Mouse (Mus musculus): ENCODE data around the gene Olfr651.
A peak's percentile ranks its signal among the peaks of the same experiment; 100 is the strongest.
"Not testable (repeated sequence)": the region's sequence is repeated elsewhere in the genome, so short reads cannot be mapped to it uniquely, and the experiment has no call there.

Olfr651 gene

DNA sequence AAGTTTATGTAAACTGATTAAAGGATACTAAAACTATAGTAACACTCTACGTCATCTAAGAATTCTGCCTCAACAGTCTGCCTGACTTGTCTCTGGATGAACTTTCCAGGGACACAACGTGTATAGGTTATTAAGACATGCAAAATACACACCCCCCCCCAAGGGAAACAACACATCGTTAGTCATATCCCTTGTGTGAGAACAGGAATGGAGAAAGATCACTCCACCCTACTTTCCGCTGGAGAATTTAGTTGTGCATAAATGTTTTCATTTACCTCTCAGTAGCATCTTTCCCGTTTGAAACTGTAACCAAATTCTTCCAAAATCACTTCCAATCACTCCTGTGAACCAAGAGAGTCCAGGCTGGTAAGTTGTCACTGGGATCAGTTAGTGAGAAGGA lies at the start of gene Olfr651:
Gene Olfr651 (plus strand): TSS at position 301 of the 400 bp plus-strand sequence.
- DNase-seq = no peak

DNA sequence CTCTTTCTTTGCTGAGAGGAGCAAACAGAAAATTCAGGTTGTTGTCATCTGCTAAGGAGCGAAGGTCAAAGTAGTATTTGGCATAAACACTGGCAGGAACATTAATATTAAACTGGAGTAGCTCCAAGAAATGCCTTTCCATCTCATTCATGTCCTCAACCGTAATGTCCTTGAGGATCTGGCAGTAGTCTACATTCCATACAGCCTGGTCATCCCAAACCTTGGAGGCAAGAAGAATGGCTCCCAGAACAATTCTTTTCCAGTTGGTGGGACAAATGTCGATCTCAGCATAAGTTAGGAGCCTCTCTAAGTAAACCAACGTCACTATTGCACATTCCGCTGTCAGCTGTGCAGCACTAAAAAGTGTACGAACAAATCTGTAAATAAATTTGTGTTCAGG lies 48.7 kb upstream of the Olfr651 start:
- not testable (repeated sequence) for DNase-seq

DNA sequence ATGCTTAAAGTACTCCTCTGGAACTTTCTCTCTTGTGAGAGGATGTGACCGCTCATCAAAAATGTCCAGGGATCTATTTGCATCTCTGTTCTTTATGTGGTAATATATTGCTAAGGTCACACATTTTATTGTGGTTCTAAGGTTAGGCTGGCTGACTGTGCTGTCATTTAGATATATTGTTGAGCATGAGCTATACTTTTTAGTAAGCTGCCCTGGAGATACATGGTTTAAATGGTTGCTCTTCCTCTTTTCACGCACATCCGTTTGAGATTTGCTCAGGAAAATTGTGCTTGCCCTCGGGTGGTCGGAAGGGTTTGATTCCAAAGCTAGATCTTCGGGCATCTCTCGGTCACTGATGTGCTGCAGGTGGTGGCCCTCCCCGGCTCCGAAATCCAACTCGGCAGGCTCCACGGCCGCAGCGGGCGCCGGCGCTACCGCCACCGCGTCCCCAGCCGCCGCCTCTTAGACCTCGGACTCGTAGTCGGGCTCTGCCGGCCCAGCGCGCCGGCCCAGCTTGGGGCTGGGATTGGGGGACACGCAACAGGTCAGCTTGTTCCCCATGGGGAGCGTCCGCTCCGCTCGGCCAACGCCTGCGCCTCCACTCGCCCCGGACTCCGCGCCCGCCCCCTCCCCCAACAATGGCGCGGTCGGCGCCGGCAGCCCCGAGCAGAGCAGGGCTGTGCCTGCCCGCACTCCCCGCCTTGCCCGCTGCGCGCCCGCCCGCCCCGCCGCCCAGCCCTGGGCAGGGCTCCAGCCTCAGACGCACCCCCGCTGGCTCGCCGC lies 48.2 kb upstream of the Olfr651 start:
- DNase-seq = peak; percentile 13 to 15

DNA sequence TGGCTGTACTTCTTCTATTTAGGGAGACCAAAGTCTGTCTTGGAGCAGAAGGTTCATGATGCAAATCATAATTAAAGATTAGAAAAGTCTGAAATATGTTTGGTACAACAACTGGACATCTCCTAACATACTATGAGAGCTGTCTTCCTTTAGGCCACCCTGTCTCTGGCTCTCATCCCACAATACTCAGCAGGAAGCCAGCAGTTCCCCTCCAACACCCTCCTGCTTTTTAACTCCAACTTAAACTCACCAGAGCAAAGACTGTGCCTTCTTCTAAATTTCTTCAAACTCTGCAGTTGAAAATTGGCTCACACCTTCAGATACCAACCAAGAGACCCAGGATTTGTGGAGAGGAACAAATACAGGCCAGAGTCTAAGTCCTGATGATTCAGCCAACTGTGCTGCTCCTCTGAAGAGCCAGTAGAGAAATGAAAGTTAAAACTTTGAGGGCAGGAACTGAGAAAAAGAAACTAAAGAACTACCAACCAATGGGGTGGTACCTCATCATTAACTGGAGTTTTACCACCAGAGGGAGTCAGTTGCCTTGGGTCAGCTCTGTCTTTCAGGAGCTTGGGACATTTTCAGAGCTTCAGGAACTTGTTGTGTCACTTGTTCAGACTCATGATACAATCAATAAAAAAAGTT lies 42.4 kb upstream of the Olfr651 start, which contains the start of gene Trim30d:
Gene Trim30d (minus strand): TSS at position 429 of the 645 bp plus-strand sequence.
- not testable (repeated sequence) for DNase-seq

DNA sequence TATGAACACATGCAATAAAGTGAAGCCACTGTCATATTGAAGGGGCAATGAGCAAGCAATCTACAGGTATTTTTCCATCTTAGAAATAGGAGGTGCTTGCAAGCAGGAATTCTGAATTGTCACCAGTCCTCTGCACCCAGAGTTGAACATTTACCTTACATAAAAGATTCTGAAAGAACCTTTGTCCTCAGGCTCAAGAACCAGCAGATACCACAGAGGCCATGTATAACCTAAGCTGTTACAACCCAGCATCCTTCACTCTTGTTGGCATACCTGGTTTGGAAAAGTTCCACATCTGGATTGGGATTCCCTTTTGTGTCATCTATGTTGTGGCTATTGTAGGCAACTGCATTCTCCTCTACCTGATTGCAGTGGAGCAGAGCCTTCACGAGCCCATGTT lies 2.8 kb downstream of the Olfr651 start:
- DNase-seq = no peak

DNA sequence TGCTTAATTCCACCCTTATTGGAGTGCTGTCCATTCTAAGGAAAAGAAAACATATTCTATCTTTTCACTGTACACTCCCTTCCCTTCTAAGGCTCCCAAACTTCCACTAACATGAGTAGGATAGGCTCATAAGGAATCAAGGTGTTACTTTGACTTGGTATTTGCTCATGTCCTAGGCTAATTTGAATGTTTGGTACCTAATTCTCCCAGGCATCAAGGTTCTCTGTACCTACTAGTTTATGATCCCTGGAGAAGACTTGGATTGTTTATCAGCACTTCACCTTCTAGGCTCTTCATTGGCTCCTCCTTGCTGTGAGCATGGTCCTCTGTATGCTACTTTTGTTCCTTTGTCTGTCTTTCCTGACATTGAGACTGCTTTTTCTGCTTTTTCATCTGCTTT lies 10.7 kb downstream of the Olfr651 start, which contains the start of gene Olfr652:
Gene Olfr652 (plus strand): TSS at position 301 of the 400 bp plus-strand sequence.
- DNase-seq = no peak

DNA sequence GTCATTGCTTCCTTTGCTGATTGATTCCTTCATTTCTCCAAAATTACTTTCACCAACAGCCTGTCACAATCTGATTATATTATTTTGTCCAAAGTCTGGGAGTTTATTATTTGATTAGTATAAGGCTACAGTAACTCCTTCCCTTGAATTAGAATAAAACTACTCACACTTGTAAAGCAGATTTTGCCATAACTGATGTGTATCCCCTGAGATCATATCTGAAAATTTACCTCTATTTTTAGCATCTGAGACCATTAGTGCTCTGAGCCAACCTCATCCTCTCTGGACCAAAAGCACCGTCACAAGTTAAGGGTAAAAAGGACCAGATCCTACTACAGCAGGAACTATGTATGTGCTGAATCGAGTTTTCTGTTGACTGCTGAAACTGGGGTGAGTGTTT lies 27.1 kb downstream of the Olfr651 start, which contains the start of gene Olfr653:
Gene Olfr653 (plus strand): TSS at position 301 of the 400 bp plus-strand sequence.
- no peak for DNase-seq

DNA sequence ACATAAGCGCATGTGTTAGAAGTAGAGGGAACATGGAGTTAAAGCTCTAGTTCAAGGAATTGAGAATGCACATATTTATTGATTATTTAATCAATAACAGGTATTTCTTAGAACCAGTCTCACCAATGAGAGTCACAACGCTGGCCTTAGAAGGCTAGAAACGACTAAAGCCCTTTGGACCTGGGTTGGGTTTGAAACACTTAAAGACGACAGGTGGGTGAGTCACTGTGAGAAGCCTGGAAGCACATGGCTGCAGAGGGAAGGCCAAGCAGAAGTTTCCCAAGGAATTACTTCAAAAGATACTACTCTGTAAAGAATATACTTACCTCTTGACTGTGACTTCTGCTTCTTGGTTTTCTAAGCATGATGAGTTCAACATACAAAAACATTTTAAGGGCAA lies 30.9 kb downstream of the Olfr651 start:
- no peak for DNase-seq

DNA sequence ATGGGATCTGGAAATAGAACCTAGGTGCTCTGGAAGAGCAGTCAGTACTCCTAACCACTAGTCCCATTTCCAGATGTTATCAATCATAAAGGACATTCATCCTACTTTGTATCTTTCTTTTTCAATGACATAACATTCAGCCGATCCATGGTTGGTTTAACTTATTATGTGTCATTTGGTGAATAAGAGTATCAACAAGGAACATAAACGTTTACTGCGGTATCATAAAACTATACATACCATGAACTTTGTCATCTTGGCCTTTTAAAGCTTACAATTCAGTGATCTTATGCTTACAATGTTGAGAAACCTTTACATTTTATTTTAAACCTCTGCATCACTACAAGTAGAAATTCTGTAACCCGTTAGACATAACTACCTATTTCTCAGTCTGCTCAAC lies 31.5 kb downstream of the Olfr651 start:
- DNase-seq = no peak

DNA sequence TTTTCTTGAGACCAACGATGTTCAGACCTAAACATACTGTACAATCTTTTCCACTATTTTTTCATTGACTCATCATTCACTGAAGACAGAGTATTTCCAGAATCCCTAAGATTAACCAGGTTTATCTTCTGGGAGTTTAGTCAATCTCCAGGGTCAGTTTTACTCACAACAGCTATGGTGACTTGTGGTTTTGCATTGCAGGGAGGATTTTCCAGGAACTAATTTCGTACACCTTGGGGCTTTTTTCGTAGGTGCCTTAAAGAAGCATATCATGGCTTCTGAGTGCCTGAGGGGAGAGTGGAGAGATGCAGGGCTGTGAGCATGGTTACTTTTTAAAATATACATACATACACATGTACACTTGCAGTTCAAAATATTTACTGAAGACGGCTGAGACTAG lies 36.8 kb downstream of the Olfr651 start, which contains the start of gene Olfr654:
Gene Olfr654 (plus strand): TSS at position 301 of the 400 bp plus-strand sequence.
- no peak for DNase-seq

DNA sequence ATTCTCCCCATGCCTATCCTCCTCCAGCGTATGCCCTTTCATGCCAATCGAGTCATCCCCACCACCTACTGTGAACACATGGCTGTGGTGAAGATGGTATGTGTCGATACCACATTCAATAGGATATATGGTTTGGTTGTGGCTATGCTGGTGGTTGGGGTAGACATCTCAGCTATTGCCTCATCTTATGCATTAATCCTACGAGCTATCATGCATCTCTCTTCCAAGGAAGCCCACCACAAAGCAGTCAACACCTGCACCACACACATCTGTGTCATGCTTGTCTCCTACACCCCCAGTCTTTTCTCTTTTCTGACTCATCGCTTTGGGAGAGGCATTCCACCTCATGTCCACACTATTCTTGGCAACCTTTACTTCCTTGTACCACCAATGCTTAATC lies 38.3 kb downstream of the Olfr651 start:
- no peak for DNase-seq

DNA sequence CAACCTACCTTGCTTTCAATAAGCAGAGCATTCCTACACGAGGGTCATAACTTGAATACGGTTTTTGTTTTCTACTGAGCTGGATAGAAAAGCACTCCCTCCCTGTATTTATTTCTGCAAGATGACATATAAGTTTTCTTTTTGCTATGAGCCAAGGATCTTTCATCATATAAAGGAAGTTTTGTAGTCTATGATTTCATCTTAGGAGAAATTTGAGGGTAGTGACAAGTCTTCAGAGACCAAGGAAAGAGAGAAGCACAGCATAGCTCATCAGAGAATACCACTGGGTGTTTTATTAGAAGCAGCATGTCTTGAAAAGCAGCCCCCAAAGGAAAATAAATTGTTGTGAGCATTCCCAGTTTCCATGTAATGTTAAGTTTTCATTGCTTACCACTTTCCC lies 51.7 kb downstream of the Olfr651 start, which contains the start of gene Olfr655:
Gene Olfr655 (minus strand): TSS at position 101 of the 400 bp plus-strand sequence.
- DNase-seq = no peak

DNA sequence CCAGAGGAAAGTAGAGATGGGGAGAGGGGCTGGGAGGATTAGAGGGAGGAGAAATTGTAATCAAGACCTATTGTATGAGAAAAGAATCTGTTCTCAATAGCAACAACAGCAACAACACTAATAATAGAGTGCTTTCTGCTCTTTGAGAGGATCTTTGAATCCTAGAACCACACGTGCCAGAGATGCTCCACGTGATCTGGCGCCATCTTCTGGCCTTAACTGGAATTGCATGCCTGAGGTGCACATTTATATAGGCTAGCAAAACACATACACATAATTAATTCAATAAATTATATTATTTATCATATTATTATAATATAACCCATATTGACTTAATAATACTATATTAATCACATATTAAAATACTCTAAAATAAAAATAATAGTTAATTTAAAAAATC lies 53.2 kb downstream of the Olfr651 start:
- peak; percentile 62 for DNase-seq
